Mouse (Mus musculus) lung, embryonic 15.5 days (tissue): ENCODE measurements around the gene Gast. TPM values are rescaled to one million over a fixed set of nuclear protein-coding genes. Genes with fewer than 3 reads are reported as not detected.

Experiments used
- ATAC-seq: fragments of 200-750 bp; cut with Nextera tagmentation; 2 replicates; pipeline ENCODE4 v1.8.0; 2017; ENCODE audit warnings: moderate number of reproducible peaks, borderline replicate concordance; ENCODE audit not compliant: low FRiP score, low TSS enrichment; ENCODE audit errors: extremely low read depth
- H3K27ac ChIP-seq: fragments of 300-500 bp; sonication (generic); 2 replicates; pipeline ENCODE4 v1.5.1; 2015; ENCODE audit warnings: moderate library complexity, mild to moderate bottlenecking, inconsistent platforms
- H3K27me3 ChIP-seq: fragments of 300-500 bp; sonication (generic); 2 replicates; pipeline ENCODE4 v1.6.1; 2015; ENCODE audit warnings: inconsistent platforms
- H3K36me3 ChIP-seq: fragments of 300-500 bp; sonication (generic); 2 replicates; pipeline ENCODE4 v1.6.1; 2015; ENCODE audit warnings: inconsistent platforms
- H3K4me1 ChIP-seq: fragments of 300-500 bp; sonication (generic); 2 replicates; pipeline ENCODE4 v1.6.1; 2015; ENCODE audit warnings: inconsistent platforms
- H3K4me2 ChIP-seq: fragments of 300-500 bp; sonication (generic); 2 replicates; pipeline ENCODE4 v1.6.1; 2015; ENCODE audit warnings: inconsistent platforms, mild to moderate bottlenecking, moderate library complexity
- H3K4me3 ChIP-seq: fragments of 300-500 bp; sonication (generic); 2 replicates; pipeline ENCODE4 v1.5.1; 2015; ENCODE audit warnings: mild to moderate bottlenecking, inconsistent platforms
- H3K9ac ChIP-seq: fragments of 300-500 bp; sonication (generic); 2 replicates; pipeline ENCODE4 v1.6.1; 2015; ENCODE audit warnings: inconsistent platforms
- H3K9me3 ChIP-seq: fragments of 300-500 bp; sonication (generic); 2 replicates; pipeline ENCODE4 v1.6.1; 2016; ENCODE audit warnings: inconsistent platforms
- WGBS: fragments of 180-500 bp; shearing (Covaris S2); methylation state at CpG from one replicate; pipeline ENCODE4 v1.1.7; 2015; 5-methylcytosine and 5-hydroxymethylcytosine counted together
- polyA plus RNA-seq: library from polyadenylated mRNA; unstranded; fragments of >200 nt; fragmentation: Nextera tagmentation; extraction: Ambion mirVana; gene quantifications from 2 replicates; pipeline ENCODE4 v1.2.1, GENCODE M21; 2015

Gene Gast
- polyA plus RNA-seq, 1 experiment from 2014 or later: not detected

- Histone ChIP-seq H3K4me3 (no peak overlapping the region), H3K4me2 (no peak overlapping the region), H3K36me3 (peaks cover 33% of the 10 kb centered on the region), H3K9me3 (no peaks in the 10 kb centered on the region), H3K27ac (no peak overlapping the region), H3K27me3 (no peaks in the 10 kb centered on the region), H3K4me1 (no peaks in the 10 kb centered on the region), H3K9ac (no peak overlapping the region)
- 56% methylated on average over 8 of the region's 8 CpGs for WGBS
- ATAC-seq: no peak
Observed at GRCm38 (mm10) chr11:100369822-100370221, 35.6 kb downstream of the Gast start.

- no peak overlapping the region for H3K27ac ChIP-seq
- H3K9me3 ChIP-seq: no peaks in the 10 kb centered on the region
- no peak for ATAC-seq
- no peak overlapping the region for H3K4me2 ChIP-seq
- no peak overlapping the region for H3K9ac ChIP-seq
- H3K27me3 ChIP-seq: no peaks in the 10 kb centered on the region
- peaks cover 50% of the 10 kb centered on the region for H3K36me3 ChIP-seq
- WGBS: 75% methylated on average over 7 of the region's 8 CpGs
- H3K4me3 ChIP-seq: no peak overlapping the region
- no peaks in the 10 kb centered on the region for H3K4me1 ChIP-seq
Observed at GRCm38 (mm10) chr11:100371981-100372558, 37.9 kb downstream of the Gast start.

GRCm38 (mm10) chr11:100375127-100375526 is 40.9 kb downstream of the Gast start:
- Histone ChIP-seq H3K4me1 (no peaks in the 10 kb centered on the region), H3K9me3 (no peaks in the 10 kb centered on the region), H3K4me2 (no peak overlapping the region), H3K36me3 (peaks cover 76% of the 10 kb centered on the region), H3K4me3 (no peak overlapping the region), H3K27ac (no peak overlapping the region), H3K27me3 (no peaks in the 10 kb centered on the region), H3K9ac (no peak overlapping the region)
- WGBS: 90% methylated on average over 9 of the region's 9 CpGs
- ATAC-seq: no peak

GRCm38 (mm10) chr11:100376005-100376404 is 41.8 kb downstream of the Gast start:
- 68% methylated on average over 4 of the region's 4 CpGs for WGBS
- no peak overlapping the region for H3K9ac ChIP-seq
- no peak overlapping the region for H3K27ac ChIP-seq
- H3K4me1 ChIP-seq: no peaks in the 10 kb centered on the region
- no peak overlapping the region for H3K4me3 ChIP-seq
- peaks cover 80% of the 10 kb centered on the region for H3K36me3 ChIP-seq
- no peaks in the 10 kb centered on the region for H3K27me3 ChIP-seq
- ATAC-seq: no peak
- no peaks in the 10 kb centered on the region for H3K9me3 ChIP-seq
- no peak overlapping the region for H3K4me2 ChIP-seq

- H3K4me3 ChIP-seq: no peak overlapping the region
- peaks cover 79% of the 10 kb centered on the region for H3K36me3 ChIP-seq
- H3K27ac ChIP-seq: no peak overlapping the region
- H3K4me2 ChIP-seq: no peak overlapping the region
- ATAC-seq: no peak
- no peaks in the 10 kb centered on the region for H3K9me3 ChIP-seq
- 87% methylated on average over 21 of the region's 21 CpGs for WGBS
- H3K27me3 ChIP-seq: no peaks in the 10 kb centered on the region
- H3K9ac ChIP-seq: no peak overlapping the region
- H3K4me1 ChIP-seq: no peaks in the 10 kb centered on the region
Observed at GRCm38 (mm10) chr11:100376746-100377389, 42.7 kb downstream of the Gast start.

- Histone ChIP-seq H3K27ac (no peak overlapping the region), H3K4me1 (no peaks in the 10 kb centered on the region), H3K27me3 (no peaks in the 10 kb centered on the region), H3K9me3 (no peaks in the 10 kb centered on the region), H3K4me2 (no peak overlapping the region), H3K9ac (no peak overlapping the region), H3K4me3 (no peak overlapping the region), H3K36me3 (peaks cover 81% of the 10 kb centered on the region)
- 95% methylated on average over 14 of the region's 14 CpGs for WGBS
- ATAC-seq: no peak
Observed at GRCm38 (mm10) chr11:100377989-100378388, 43.8 kb downstream of the Gast start.

GRCm38 (mm10) chr11:100378446-100378845 is 44.2 kb downstream of the Gast start:
- no peak for ATAC-seq
- Histone ChIP-seq H3K27ac (no peak overlapping the region), H3K4me1 (no peaks in the 10 kb centered on the region), H3K36me3 (peaks cover 81% of the 10 kb centered on the region), H3K4me3 (no peak overlapping the region), H3K9me3 (no peaks in the 10 kb centered on the region), H3K27me3 (no peaks in the 10 kb centered on the region), H3K9ac (no peak overlapping the region), H3K4me2 (no peak overlapping the region)
- WGBS: 91% methylated on average over 5 of the region's 5 CpGs

- ATAC-seq: no peak
- WGBS: 82% methylated on average over 4 of the region's 4 CpGs
Observed at GRCm38 (mm10) chr11:100379311-100379710, 45.1 kb downstream of the Gast start.

GRCm38 (mm10) chr11:100382682-100383081 is 48.5 kb downstream of the Gast start:
- ATAC-seq: no peak
- no peaks in the 10 kb centered on the region for H3K27me3 ChIP-seq
- H3K4me1 ChIP-seq: peaks cover 18% of the 10 kb centered on the region
- H3K36me3 ChIP-seq: peaks cover 71% of the 10 kb centered on the region
- 76% methylated on average over 6 of the region's 6 CpGs for WGBS
- H3K9ac ChIP-seq: no peak overlapping the region
- no peaks in the 10 kb centered on the region for H3K9me3 ChIP-seq
- H3K27ac ChIP-seq: no peak overlapping the region
- H3K4me2 ChIP-seq: no peak overlapping the region
- no peak overlapping the region for H3K4me3 ChIP-seq

More at GRCm38 (mm10) chr11:100379311-100379710, 45.1 kb downstream of the Gast start:
- H3K9me3 ChIP-seq: no peaks in the 10 kb centered on the region
- no peak overlapping the region for H3K4me3 ChIP-seq
- no peaks in the 10 kb centered on the region for H3K27me3 ChIP-seq
- H3K27ac ChIP-seq: no peak overlapping the region
- H3K4me2 ChIP-seq: no peak overlapping the region
- H3K36me3 ChIP-seq: peaks cover 81% of the 10 kb centered on the region
- H3K4me1 ChIP-seq: no peaks in the 10 kb centered on the region
- no peak overlapping the region for H3K9ac ChIP-seq

- Histone ChIP-seq H3K4me3 (no peak overlapping the region), H3K4me1 (peaks cover 41% of the 10 kb centered on the region), H3K9ac (no peak overlapping the region), H3K9me3 (no peaks in the 10 kb centered on the region), H3K36me3 (peaks cover 51% of the 10 kb centered on the region), H3K27ac (no peak overlapping the region), H3K4me2 (no peak overlapping the region), H3K27me3 (no peaks in the 10 kb centered on the region)
- ATAC-seq: no peak
- WGBS: 87% methylated on average over 3 of the region's 3 CpGs
Observed at GRCm38 (mm10) chr11:100385016-100385415, 50.8 kb downstream of the Gast start.

GRCm38 (mm10) chr11:100386586-100386985 is 52.4 kb downstream of the Gast start:
- peaks cover 57% of the 10 kb centered on the region for H3K4me1 ChIP-seq
- 51% methylated on average over 5 of the region's 5 CpGs for WGBS
- no peaks in the 10 kb centered on the region for H3K9me3 ChIP-seq
- no peak overlapping the region for H3K4me3 ChIP-seq
- ATAC-seq: peak; percentile 53; the same call in 1 of the 2 replicates
- peak overlapping the region; percentile 35; the same call in 1 of the 2 replicates for H3K4me2 ChIP-seq
- H3K27ac ChIP-seq: peak overlapping the region; percentile 88
- no peaks in the 10 kb centered on the region for H3K27me3 ChIP-seq
- H3K9ac ChIP-seq: no peak overlapping the region; the same call in 1 of the 2 replicates
- H3K36me3 ChIP-seq: peaks cover 39% of the 10 kb centered on the region
